Mouse (Mus musculus) neural tube, embryonic 13.5 days (tissue): ENCODE data around the gene Mast1. TPM values are rescaled to one million over a fixed set of nuclear protein-coding genes. Genes with fewer than 3 reads are reported as not detected.

ENCODE experiments used
- ATAC-seq: fragments of 200-750 bp; cut with Nextera tagmentation; 2 replicates; pipeline ENCODE4 v1.8.0; 2017; ENCODE audit warnings: low read depth, mild to moderate bottlenecking, moderate TSS enrichment, moderate library complexity
- H3K27ac ChIP-seq: fragments of 300-500 bp; sonication (generic); replicated peaks from 2 replicates; pipeline ENCODE4 v1.5.1; 2015; ENCODE audit warnings: moderate library complexity, mild to moderate bottlenecking, inconsistent platforms
- H3K27me3 ChIP-seq: fragments of 300-500 bp; sonication (generic); 2 replicates; pipeline ENCODE4 v1.6.1; 2015; ENCODE audit warnings: mild to moderate bottlenecking, inconsistent platforms
- H3K36me3 ChIP-seq: fragments of 300-500 bp; sonication (generic); 2 replicates; pipeline ENCODE4 v1.6.1; 2015; ENCODE audit warnings: mild to moderate bottlenecking, inconsistent platforms
- H3K4me1 ChIP-seq: fragments of 300-500 bp; sonication (generic); replicated peaks from 2 replicates; pipeline ENCODE4 v1.6.1; 2015; ENCODE audit warnings: inconsistent platforms
- H3K4me2 ChIP-seq: fragments of 300-500 bp; sonication (generic); 2 replicates; pipeline ENCODE4 v1.6.1; 2015; ENCODE audit warnings: inconsistent platforms, mild to moderate bottlenecking, moderate library complexity
- H3K4me3 ChIP-seq: fragments of 300-500 bp; sonication (generic); 2 replicates; pipeline ENCODE4 v1.5.1; 2015; ENCODE audit warnings: mild to moderate bottlenecking, inconsistent platforms
- H3K9ac ChIP-seq: fragments of 300-500 bp; sonication (generic); 2 replicates; pipeline ENCODE4 v1.6.1; 2015; ENCODE audit warnings: moderate library complexity, mild to moderate bottlenecking, inconsistent platforms
- H3K9me3 ChIP-seq: fragments of 300-500 bp; sonication (generic); 2 replicates; pipeline ENCODE4 v1.6.1; 2016; ENCODE audit warnings: inconsistent platforms
- WGBS: fragments of 180-500 bp; shearing (Covaris S2); methylation state at CpG from one replicate; pipeline ENCODE4 v1.1.7; 2015; 5-methylcytosine and 5-hydroxymethylcytosine counted together
- polyA plus RNA-seq: library from polyadenylated mRNA; unstranded; fragments of >200 nt; fragmentation: Nextera tagmentation; extraction: Ambion mirVana; gene quantifications from 2 replicates; pipeline ENCODE4 v1.2.1, GENCODE M21; 2015

Mast1 gene
- polyA plus RNA-seq, 1 experiment from 2014 or later = 62.7 TPM

DNA sequence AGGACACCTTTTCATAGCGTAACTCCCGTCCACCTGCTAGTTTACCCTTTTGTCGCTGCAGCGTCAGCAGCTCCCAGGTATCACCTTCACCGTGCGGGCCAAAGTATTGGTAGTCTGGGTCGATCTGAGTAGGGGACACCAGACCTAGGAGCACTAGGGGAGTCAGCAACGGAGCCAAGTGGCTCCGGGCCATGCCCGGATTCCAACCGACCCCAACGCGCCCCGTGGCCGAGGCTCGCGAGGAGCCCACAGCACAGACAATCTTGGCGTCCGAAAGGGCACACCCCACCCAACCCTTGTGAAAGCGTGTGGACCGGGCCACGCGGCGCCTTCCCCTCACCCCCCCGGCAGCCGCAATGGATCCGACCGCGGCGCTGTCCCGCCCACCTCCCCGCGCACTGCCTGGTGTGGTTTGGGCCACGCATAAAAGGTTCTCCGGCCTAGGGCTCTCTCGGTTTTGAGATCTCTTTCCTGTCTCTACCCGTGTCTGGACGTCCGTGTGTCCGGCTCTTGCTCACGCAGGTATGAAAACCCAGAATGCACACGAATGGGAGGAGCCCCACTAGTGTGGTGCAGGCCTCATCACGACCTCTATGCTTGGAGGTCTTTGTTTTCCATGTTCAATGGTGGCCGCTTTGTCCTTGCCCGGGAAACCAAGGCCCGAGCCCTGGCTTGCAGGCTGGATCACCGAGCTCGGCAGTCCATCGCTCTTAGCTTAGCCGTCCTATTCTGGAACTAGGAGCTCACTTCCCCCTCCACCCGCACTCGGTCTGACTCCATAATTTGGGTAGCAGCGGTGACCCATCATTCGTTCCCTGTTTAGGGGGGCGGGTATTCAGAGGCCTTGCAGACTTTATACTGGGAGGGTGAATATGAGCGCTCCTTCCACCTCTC is 32.3 kb upstream of the Mast1 start, which contains the start of the genes Gm49661, Prdx2 and Rnaseh2a:
Gene Gm49661 (minus strand): TSS at position 193 of the 894 bp plus-strand sequence.
Gene Prdx2 (plus strand): TSS at position 347 of the 894 bp plus-strand sequence.
Gene Rnaseh2a (minus strand): TSS at position 527 of the 894 bp plus-strand sequence.
- Histone ChIP-seq H3K9ac (peak within 1 kb of the TSS; percentile 99), H3K27me3 (no peaks in the 10 kb centered on the region), H3K27ac (peak within 1 kb of the TSS; percentile 87), H3K4me3 (peak within 1 kb of the TSS; percentile 87), H3K36me3 (peaks cover 35% of the 10 kb centered on the region), H3K9me3 (no peaks in the 10 kb centered on the region), H3K4me1 (peaks cover 60% of the 10 kb centered on the region), H3K4me2 (peak within 1 kb of the TSS; percentile 98)
- under 1% methylated on average over 56 of the region's 56 CpGs for WGBS
- peak; percentile 66 for ATAC-seq

DNA sequence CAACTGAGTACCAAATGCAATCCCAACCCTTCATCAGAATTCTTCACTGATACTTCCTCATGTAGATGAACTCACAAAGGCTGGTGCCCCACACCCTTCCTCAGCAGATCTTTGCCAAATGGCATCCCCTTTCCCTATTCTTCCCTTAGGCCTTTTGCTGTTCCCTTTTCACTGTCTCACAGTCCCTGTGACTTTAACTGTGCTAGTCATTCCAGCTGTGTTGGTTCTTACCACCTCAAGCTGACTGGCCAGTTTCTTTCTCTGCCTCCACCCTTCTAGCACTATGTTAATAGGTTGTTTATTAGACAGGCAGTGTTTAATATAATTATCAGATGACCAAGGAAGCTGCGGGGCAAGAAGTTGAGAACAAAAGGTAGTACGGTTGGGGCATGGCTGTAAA is 31.5 kb upstream of the Mast1 start:
- peaks cover 58% of the 10 kb centered on the region for H3K4me1 ChIP-seq
- peak overlapping the region; percentile 98 for H3K4me2 ChIP-seq
- H3K4me3 ChIP-seq = peak overlapping the region; percentile 87
- H3K9me3 ChIP-seq = no peaks in the 10 kb centered on the region
- no peaks in the 10 kb centered on the region for H3K27me3 ChIP-seq
- H3K36me3 ChIP-seq = peaks cover 28% of the 10 kb centered on the region
- H3K27ac ChIP-seq = peak overlapping the region; percentile 87
- no peak for ATAC-seq
- WGBS = 12% methylated on average over 2 of the region's 2 CpGs
- peak overlapping the region; percentile 99 for H3K9ac ChIP-seq

DNA sequence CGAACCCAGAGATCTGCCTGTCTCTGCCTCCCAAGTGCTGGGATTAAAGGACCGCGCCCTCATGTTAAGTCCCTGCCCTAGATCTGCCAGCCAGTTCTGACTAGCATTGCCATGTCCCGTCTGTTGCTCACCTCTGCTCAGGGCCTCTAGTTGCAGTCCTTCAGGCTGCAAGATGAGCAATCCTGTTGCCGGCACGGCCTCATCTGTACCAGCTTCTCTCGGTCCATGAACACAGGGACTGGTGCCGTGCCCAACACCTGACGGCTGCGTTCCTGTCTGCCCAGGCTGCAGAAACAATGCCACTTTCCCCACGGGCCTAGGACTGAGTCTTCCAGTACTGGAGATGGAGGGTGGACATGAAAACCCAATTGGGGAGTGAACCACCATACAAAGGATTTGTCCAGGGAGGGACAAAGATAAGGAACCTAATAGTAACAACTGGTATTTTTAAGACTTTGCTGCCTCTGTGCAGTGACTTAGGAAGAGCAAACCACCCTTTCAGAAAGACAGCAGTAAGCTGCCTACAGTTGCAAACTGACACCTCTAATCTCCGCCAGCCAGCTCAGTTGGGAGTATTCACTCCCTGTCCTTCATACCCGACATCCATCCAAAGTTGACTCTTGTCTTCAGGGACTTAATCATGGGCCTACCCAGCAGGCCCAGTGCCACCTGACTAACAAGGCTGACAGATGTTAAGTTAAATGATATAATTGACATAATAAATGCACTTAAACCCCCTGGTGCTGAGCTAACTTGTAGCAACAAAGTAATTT is 30.6 kb upstream of the Mast1 start:
- Histone ChIP-seq H3K27ac (no peak overlapping the region), H3K9ac (no peak overlapping the region), H3K4me3 (0 out of 2 replicates have a peak overlapping the region, but pooled peaks have one; percentile 1), H3K36me3 (peaks cover 19% of the 10 kb centered on the region), H3K9me3 (no peaks in the 10 kb centered on the region), H3K4me1 (peaks cover 58% of the 10 kb centered on the region), H3K27me3 (no peaks in the 10 kb centered on the region), H3K4me2 (no peak overlapping the region)
- no peak for ATAC-seq
- 92% methylated on average over 13 of the region's 13 CpGs for WGBS

GRCm38 (mm10) chr8:84966603-84967002 is 29.4 kb upstream of the Mast1 start:
- WGBS = 46% methylated on average over 3 of the region's 3 CpGs
- peaks cover 8% of the 10 kb centered on the region for H3K36me3 ChIP-seq
- H3K4me1 ChIP-seq = peaks cover 49% of the 10 kb centered on the region
- peak overlapping the region; percentile 68; the same call in 1 of the 2 replicates for H3K4me3 ChIP-seq
- H3K9ac ChIP-seq = no peak overlapping the region
- no peak for ATAC-seq
- H3K4me2 ChIP-seq = peak overlapping the region; percentile 95
- no peaks in the 10 kb centered on the region for H3K27me3 ChIP-seq
- peak overlapping the region; percentile 79 for H3K27ac ChIP-seq
- H3K9me3 ChIP-seq = no peaks in the 10 kb centered on the region

DNA sequence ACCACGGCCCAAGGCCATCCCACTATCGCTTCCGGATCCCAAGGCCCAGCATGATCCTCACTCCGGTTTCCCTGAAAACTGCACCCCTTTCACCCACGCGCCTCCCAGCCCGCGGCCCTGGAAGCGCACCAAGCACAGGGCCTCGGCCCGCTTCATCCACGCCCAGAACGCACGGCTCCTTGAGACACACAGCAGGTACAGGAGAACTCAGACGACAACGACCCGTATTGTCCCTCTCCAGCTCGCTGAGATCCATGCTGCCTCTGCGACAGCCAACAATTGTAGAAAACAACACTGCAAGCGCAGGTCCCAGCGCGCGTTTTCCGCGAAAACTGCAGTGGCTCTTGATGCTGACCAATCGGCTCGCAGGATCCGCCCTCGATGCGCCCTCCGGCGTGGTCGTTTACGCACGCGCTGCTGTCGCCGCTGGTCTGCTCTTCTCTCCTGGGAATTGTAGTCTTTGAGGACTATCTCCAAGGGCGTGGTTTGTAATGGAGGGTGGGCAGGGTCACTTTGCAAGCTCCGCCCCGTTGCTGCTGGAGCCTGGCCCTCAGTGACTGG is 28.7 kb upstream of the Mast1 start:
- H3K27me3 ChIP-seq = no peaks in the 10 kb centered on the region
- H3K4me2 ChIP-seq = peak overlapping the region; percentile 95
- WGBS = under 1% methylated on average over 41 of the region's 41 CpGs
- peak; percentile 79 for ATAC-seq
- H3K9me3 ChIP-seq = no peaks in the 10 kb centered on the region
- H3K36me3 ChIP-seq = peaks cover under 1% of the 10 kb centered on the region; the same call in 1 of the 2 replicates
- peak overlapping the region; percentile 79 for H3K27ac ChIP-seq
- H3K4me1 ChIP-seq = peaks cover 41% of the 10 kb centered on the region
- peak overlapping the region; percentile 80 for H3K9ac ChIP-seq
- H3K4me3 ChIP-seq = peak overlapping the region; percentile 68

GRCm38 (mm10) chr8:84963952-84964351 is 26.8 kb upstream of the Mast1 start:
- Histone ChIP-seq H3K4me3 (no peak overlapping the region), H3K27ac (no peak overlapping the region), H3K4me1 (peaks cover 34% of the 10 kb centered on the region), H3K36me3 (peaks cover 9% of the 10 kb centered on the region), H3K9ac (no peak overlapping the region), H3K9me3 (no peaks in the 10 kb centered on the region), H3K27me3 (no peaks in the 10 kb centered on the region), H3K4me2 (no peak overlapping the region)
- no peak for ATAC-seq
- WGBS = 87% methylated on average over 4 of the region's 4 CpGs

GRCm38 (mm10) chr8:84959811-84960210 is 22.7 kb upstream of the Mast1 start:
- no peak overlapping the region for H3K27ac ChIP-seq
- WGBS = 96% methylated on average over 7 of the region's 7 CpGs

DNA sequence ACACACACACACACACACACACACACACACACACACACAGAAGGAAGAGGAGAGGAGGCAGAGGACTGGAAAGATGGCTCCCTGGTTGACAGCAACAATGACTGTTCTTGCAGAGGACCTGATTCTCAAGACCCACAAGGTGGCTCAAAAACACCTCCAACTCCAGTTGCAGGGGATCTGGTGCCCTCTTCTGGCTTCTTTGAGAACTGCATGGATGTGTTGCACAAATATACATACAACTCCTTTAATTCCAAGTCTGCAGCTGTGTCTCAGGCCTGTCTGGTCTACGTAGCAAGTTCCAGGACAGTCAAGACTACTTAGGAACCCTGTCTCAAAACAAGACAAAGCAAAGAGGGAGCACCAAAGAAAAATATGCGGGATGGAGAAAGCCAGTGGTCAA is 19.6 kb upstream of the Mast1 start:
- H3K9me3 ChIP-seq = no peaks in the 10 kb centered on the region
- H3K9ac ChIP-seq = no peak overlapping the region
- no peak overlapping the region for H3K4me2 ChIP-seq
- no peak overlapping the region for H3K4me3 ChIP-seq
- no peak overlapping the region for H3K27ac ChIP-seq
- no peaks in the 10 kb centered on the region for H3K4me1 ChIP-seq
- H3K27me3 ChIP-seq = peaks cover 22% of the 10 kb centered on the region
- 38% methylated on average over 2 of the region's 2 CpGs for WGBS
- peaks cover 28% of the 10 kb centered on the region for H3K36me3 ChIP-seq
- 0 out of 2 replicates have a peak, but pooled peaks have one; percentile 25 for ATAC-seq

More at GRCm38 (mm10) chr8:84959811-84960210, 22.7 kb upstream of the Mast1 start:
- Histone ChIP-seq H3K36me3 (peaks cover 28% of the 10 kb centered on the region), H3K4me3 (no peak overlapping the region), H3K9ac (no peak overlapping the region), H3K27me3 (no peaks in the 10 kb centered on the region), H3K9me3 (no peaks in the 10 kb centered on the region), H3K4me2 (no peak overlapping the region), H3K4me1 (peaks cover 1% of the 10 kb centered on the region)
- no peak for ATAC-seq

GRCm38 (mm10) chr8:84952612-84953255 is 15.6 kb upstream of the Mast1 start:
- H3K27me3 ChIP-seq = peaks cover 57% of the 10 kb centered on the region
- H3K9me3 ChIP-seq = no peaks in the 10 kb centered on the region
- H3K9ac ChIP-seq = no peak overlapping the region
- WGBS = 9% methylated on average over 18 of the region's 18 CpGs
- peaks cover 13% of the 10 kb centered on the region for H3K36me3 ChIP-seq
- no peak overlapping the region for H3K4me2 ChIP-seq
- H3K4me1 ChIP-seq = no peaks in the 10 kb centered on the region
- no peak for ATAC-seq
- no peak overlapping the region for H3K4me3 ChIP-seq
- no peak overlapping the region for H3K27ac ChIP-seq

DNA sequence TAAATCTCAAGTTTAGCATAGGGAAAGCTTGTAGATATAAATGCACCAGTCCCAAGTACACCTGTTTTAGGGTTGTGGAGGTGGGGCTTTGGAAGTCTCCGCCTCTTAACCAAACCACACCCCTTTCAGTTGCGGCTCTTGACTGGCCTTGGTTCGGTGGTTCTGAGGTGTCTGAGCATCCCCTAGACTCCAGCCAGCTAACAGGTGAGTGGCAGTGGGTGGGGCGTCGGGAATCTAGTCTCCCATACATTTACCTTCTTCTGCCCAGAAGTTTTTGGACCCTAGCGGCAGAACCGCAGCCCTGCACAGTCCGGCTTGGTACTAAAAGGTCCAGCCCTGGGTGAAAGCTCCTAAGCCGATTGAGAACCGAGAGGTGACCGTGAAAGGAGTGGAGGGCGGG is 12.6 kb upstream of the Mast1 start:
- no peak for ATAC-seq
- 18% methylated on average over 12 of the region's 12 CpGs for WGBS
- Histone ChIP-seq H3K9me3 (no peaks in the 10 kb centered on the region), H3K4me3 (no peak overlapping the region), H3K4me2 (no peak overlapping the region), H3K27me3 (peaks cover 83% of the 10 kb centered on the region), H3K27ac (no peak overlapping the region), H3K4me1 (peaks cover 27% of the 10 kb centered on the region), H3K36me3 (no peaks in the 10 kb centered on the region), H3K9ac (no peak overlapping the region)

DNA sequence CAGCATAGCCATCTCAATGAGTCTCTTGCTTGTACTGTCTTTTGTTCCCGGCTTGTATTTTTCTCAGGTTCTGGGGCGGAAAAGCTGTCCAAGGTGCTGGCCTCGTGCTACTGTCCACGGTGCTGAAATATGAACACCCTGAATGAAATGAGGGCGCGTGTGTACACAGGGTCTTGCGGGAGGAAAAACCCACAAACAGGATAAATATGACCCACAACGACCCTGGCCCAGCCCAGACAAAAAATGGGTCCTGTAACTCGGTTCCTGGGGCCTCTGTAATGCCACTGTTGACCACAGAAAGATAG is 10.0 kb upstream of the Mast1 start:
- no peak for ATAC-seq
- H3K9ac ChIP-seq = 0 out of 2 replicates have a peak overlapping the region, but pooled peaks have one; percentile 73
- H3K27ac ChIP-seq = no peak overlapping the region
- peaks cover 37% of the 10 kb centered on the region for H3K4me1 ChIP-seq
- H3K4me3 ChIP-seq = peak overlapping the region; percentile 56; the same call in 1 of the 2 replicates
- H3K36me3 ChIP-seq = no peaks in the 10 kb centered on the region
- no peaks in the 10 kb centered on the region for H3K9me3 ChIP-seq
- H3K27me3 ChIP-seq = peaks cover 82% of the 10 kb centered on the region
- 17% methylated on average over 9 of the region's 9 CpGs for WGBS
- peak overlapping the region; percentile 67 for H3K4me2 ChIP-seq
